Mouse (Mus musculus) lung, postnatal 0 days (tissue): Measurements from ENCODE around the gene Them7.

Source experiments
- CTCF ChIP-seq: IDR thresholded peaks from 2 replicates; pipeline ENCODE4 v1.5.1; 2016; ENCODE audit warnings: antibody characterized with exemption, mild to moderate bottlenecking
- EP300 ChIP-seq: IDR thresholded peaks from 2 replicates; pipeline ENCODE4 v1.6.1; 2016; ENCODE audit warnings: antibody characterized with exemption, mild to moderate bottlenecking, control low read depth

DNA sequence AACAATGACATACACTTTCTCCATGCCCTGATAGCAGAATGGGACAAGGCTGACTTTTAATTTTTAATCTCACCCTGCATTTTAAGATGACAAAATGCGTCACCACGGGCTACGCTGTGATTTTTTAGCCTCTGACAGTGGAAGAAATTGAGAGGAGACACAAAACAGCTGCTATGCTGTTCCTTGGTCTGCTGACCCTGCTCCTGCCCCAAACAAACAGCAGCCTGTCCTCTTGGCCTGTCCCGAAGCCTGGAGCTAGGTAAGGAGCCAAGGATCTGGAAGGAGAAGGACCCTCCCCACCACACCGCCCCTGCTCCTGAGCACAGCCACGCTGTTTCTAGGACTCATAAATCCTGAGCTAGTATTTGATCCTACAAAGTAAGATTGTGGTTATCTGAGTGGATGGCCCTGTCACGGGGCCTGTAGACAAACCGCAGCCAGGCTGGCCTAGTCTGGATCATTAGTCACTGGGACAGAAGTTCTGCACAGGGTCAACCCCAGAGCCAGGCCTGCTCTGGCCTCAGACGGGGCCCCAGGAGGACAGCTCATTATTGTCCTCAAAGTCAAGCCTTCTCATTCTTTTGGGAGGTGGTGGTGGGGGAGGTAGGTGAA, 17.5 kb upstream of the Them7 start:
- no peak for TF ChIP-seq CTCF
- TF ChIP-seq EP300: no peak
